Mouse (Mus musculus) stomach, embryonic 16.5 days (tissue): ENCODE data around the gene Gcm2. TPM values are rescaled to one million over a fixed set of nuclear protein-coding genes. Genes with fewer than 3 reads are reported as not detected.

Experiments used
- ATAC-seq: fragments of 200-750 bp; cut with Nextera tagmentation; 2 replicates; pipeline ENCODE4 v1.8.0; 2017; ENCODE audit warnings: moderate number of reproducible peaks, moderate TSS enrichment; ENCODE audit not compliant: insufficient read depth, low FRiP score
- H3K27ac ChIP-seq: fragments of 300-500 bp; sonication (generic); 2 replicates; pipeline ENCODE4 v1.5.1; 2014; ENCODE audit warnings: low read length
- H3K27me3 ChIP-seq: fragments of 300-500 bp; sonication (generic); 2 replicates; pipeline ENCODE4 v1.6.1; 2014; ENCODE audit warnings: low read length, control low read depth, mixed read lengths; ENCODE audit not compliant: control insufficient read depth, insufficient read depth
- H3K36me3 ChIP-seq: fragments of 300-500 bp; sonication (generic); 2 replicates; pipeline ENCODE4 v1.6.1; 2014; ENCODE audit warnings: low read length; ENCODE audit not compliant: control insufficient read depth, insufficient read depth
- H3K4me1 ChIP-seq: fragments of 300-500 bp; sonication (generic); 2 replicates; pipeline ENCODE4 v1.6.1; 2014; ENCODE audit warnings: low read length, control low read depth, mixed read lengths; ENCODE audit not compliant: control insufficient read depth, insufficient read depth
- H3K4me2 ChIP-seq: fragments of 300-500 bp; sonication (generic); 2 replicates; pipeline ENCODE4 v1.6.1; 2014; ENCODE audit warnings: low read depth, low read length, mixed read lengths
- H3K4me3 ChIP-seq: fragments of 300-500 bp; sonication (generic); replicated peaks from 2 replicates; pipeline ENCODE4 v1.5.1; 2014; ENCODE audit warnings: mild to moderate bottlenecking, low read length
- H3K9ac ChIP-seq: fragments of 300-500 bp; sonication (generic); 2 replicates; pipeline ENCODE4 v1.6.1; 2014; ENCODE audit warnings: low read length
- H3K9me3 ChIP-seq: fragments of 300-500 bp; sonication (generic); replicated peaks from 2 replicates; pipeline ENCODE4 v1.6.1; 2016; ENCODE audit warnings: low read length, control low read depth; ENCODE audit not compliant: control insufficient read depth
- WGBS: fragments of 180-500 bp; shearing (Covaris S2); extraction: QIAGEN DNeasy Blood & Tissue Kit; methylation state at CpG from one replicate; pipeline ENCODE4 v1.1.7; 2014; 5-methylcytosine and 5-hydroxymethylcytosine counted together
- polyA plus RNA-seq: library from polyadenylated mRNA; unstranded; fragments of >200 nt; fragmentation: Nextera tagmentation; extraction: Ambion mirVana; gene quantifications from 2 replicates; pipeline ENCODE4 v1.2.1, GENCODE M21; 2015

Gene Gcm2
- polyA plus RNA-seq, 1 experiment from 2014 or later = not detected

- Histone ChIP-seq H3K4me3 (no peak overlapping the region), H3K27ac (no peak overlapping the region), H3K4me2 (no peak overlapping the region), H3K4me1 (no peaks in the 10 kb centered on the region), H3K9ac (no peak overlapping the region), H3K36me3 (no peaks in the 10 kb centered on the region), H3K27me3 (0 out of 2 replicates have a peak, but pooled peaks cover 2% of the 10 kb centered on the region), H3K9me3 (no peaks in the 10 kb centered on the region)
- ATAC-seq = no peak
- 80% methylated on average over 5 of the region's 5 CpGs for WGBS
Measured at GRCm38 (mm10) chr13:41073819-41074218, 37.0 kb downstream of the Gcm2 start.

- Histone ChIP-seq H3K4me3 (no peak overlapping the region), H3K27me3 (no peaks in the 10 kb centered on the region), H3K4me2 (no peak overlapping the region), H3K9ac (no peak overlapping the region), H3K27ac (no peak overlapping the region), H3K9me3 (no peaks in the 10 kb centered on the region), H3K36me3 (no peaks in the 10 kb centered on the region), H3K4me1 (no peaks in the 10 kb centered on the region)
- no peak for ATAC-seq
- WGBS = 91% methylated on average over 11 of the region's 11 CpGs
Measured at GRCm38 (mm10) chr13:41071617-41072016, 39.2 kb downstream of the Gcm2 start.

- no peak overlapping the region for H3K4me2 ChIP-seq
- no peak for ATAC-seq
- 94% methylated on average over 4 of the region's 4 CpGs for WGBS
- no peaks in the 10 kb centered on the region for H3K36me3 ChIP-seq
- H3K4me3 ChIP-seq = no peak overlapping the region
- no peaks in the 10 kb centered on the region for H3K9me3 ChIP-seq
- no peaks in the 10 kb centered on the region for H3K27me3 ChIP-seq
- no peak overlapping the region for H3K27ac ChIP-seq
- no peak overlapping the region for H3K9ac ChIP-seq
- no peaks in the 10 kb centered on the region for H3K4me1 ChIP-seq
Measured at GRCm38 (mm10) chr13:41067618-41068017, 43.2 kb downstream of the Gcm2 start.

GRCm38 (mm10) chr13:41051965-41052364 lies 58.9 kb downstream of the Gcm2 start:
- 59% methylated on average over 5 of the region's 5 CpGs for WGBS
- H3K9ac ChIP-seq = no peak overlapping the region
- no peaks in the 10 kb centered on the region for H3K27me3 ChIP-seq
- no peak for ATAC-seq
- no peaks in the 10 kb centered on the region for H3K9me3 ChIP-seq
- no peak overlapping the region for H3K4me2 ChIP-seq
- no peaks in the 10 kb centered on the region for H3K36me3 ChIP-seq
- no peaks in the 10 kb centered on the region for H3K4me1 ChIP-seq
- no peak overlapping the region for H3K4me3 ChIP-seq
- no peak overlapping the region for H3K27ac ChIP-seq

Other genes with a start within 250 kb of the Gcm2 start
- 68.0 and 70.5 TPM in 2 replicates for gene Pak1ip1, start 110.0 kb downstream of the Gcm2 start, polyA plus RNA-seq
- gene Tmem14c, start 94.7 kb downstream of the Gcm2 start, polyA plus RNA-seq = 249 and 264 TPM in 2 replicates
- 0.35 and 0.49 TPM in 2 replicates for gene Mak, start 31.3 kb downstream of the Gcm2 start, polyA plus RNA-seq
- 0.31 and 0.32 TPM in 2 replicates for gene Sycp2l, start 3.3 kb upstream of the Gcm2 start, polyA plus RNA-seq
- gene Elovl2, start 109.4 kb upstream of the Gcm2 start, polyA plus RNA-seq = 6.1 and 7.2 TPM in 2 replicates
- gene Smim13, start 138.8 kb upstream of the Gcm2 start, polyA plus RNA-seq = 14.1 and 14.4 TPM in 2 replicates
- gene Gm17364, start 162.9 kb upstream of the Gcm2 start, polyA plus RNA-seq = not detected in 2 replicates